ENCODE assay signal across 16 mouse cellular contexts in the genomic region with DNA sequence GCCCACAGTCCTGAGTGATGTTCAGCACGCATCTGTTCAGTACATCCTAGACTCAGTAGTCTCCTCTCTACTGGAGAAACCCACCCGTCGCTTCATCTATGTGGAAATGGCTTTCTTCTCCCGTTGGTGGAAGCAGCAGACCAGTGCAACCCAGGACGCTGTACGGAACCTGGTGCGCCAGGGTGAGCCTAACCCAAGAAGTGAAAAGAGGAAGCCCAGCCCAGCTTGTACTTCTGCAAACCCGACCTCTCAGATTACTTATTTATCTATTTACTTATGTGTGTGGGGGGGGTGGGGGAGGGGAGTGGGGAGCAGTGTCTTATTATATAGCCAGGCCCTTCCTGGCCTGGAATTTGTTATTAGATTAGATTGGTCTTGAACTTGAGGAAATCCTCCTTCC. TPM values are rescaled to one million over a fixed set of nuclear protein-coding genes. Genes with fewer than 3 reads are reported as not detected.
DNase-seq lines count a peak whose midpoint lies in the region; ATAC-seq and TF ChIP-seq lines count a peak whose summit lies in the region.
"Had no signal": no experiment of that assay in that cellular context is flagged by ENCODE, and none has a peak within 500 bp of the region (broad histone marks: within the 10 kb centered on the region; RNA-seq: fewer than 3 reads in every experiment).

No protein-coding gene starts in this region.

- DNase-seq in lung, postnatal 36 days: peak; percentile 62
- no peak for DNase-seq in lung, postnatal 14 days
- DNase-seq in G1E (ENCODE audit: low spot score): peak; percentile 39
- no peak for DNase-seq in adipocyte (ENCODE audit: low spot score)
- no peak for DNase-seq in kidney, adult 9 months
- DNase-seq: adrenal gland, postnatal 10 days; cerebellum, adult 2 months; heart, postnatal 10 days had no signal

- peaks cover 52% of the 10 kb centered on the region for H3K36me3 ChIP-seq in G1E (replicated peaks)

- no peak for TF ChIP-seq CTCF in G1E (IDR thresholded peaks at IDR 0.05; ENCODE audit: low read depth, low read length)

- H3K4me3 ChIP-seq in G1E (ENCODE audit: low read depth, low read length): peak overlapping the region; percentile 80; the same call in 1 of the 2 replicates

- H3K27me3 ChIP-seq in G1E (ENCODE audit: insufficient read depth, low read length): no peaks in the 10 kb centered on the region
- H3K27me3 ChIP-seq: limb, embryonic 15.5 days; midbrain, embryonic 13.5 days had no signal

- ATAC-seq in G1E (ENCODE audit: extremely low read depth, insufficient number of reproducible peaks, low FRiP score, poor library complexity, severe bottlenecking): no peak
- peak; percentile 27 for ATAC-seq in granulocyte monocyte progenitor cell, adult 5-6 weeks (replicated peaks; ENCODE audit: poor library complexity, severe bottlenecking)
- ATAC-seq in monocyte, adult 5-6 weeks (replicated peaks; ENCODE audit: insufficient number of reproducible peaks, low FRiP score, low TSS enrichment, poor library complexity, severe bottlenecking): peak; percentile 34
- ATAC-seq in frontal cortex, adult (ENCODE audit: low TSS enrichment): no peak
- ATAC-seq: forebrain, embryonic 14.5 days; midbrain, embryonic 13.5 days had no signal

- H3K4me1 ChIP-seq in G1E (ENCODE audit: insufficient read depth, low read depth, low read length): peaks cover 54% of the 10 kb centered on the region

- H3K9me3 ChIP-seq in G1E (replicated peaks): no peaks in the 10 kb centered on the region
- H3K9me3 ChIP-seq: limb, embryonic 15.5 days; midbrain, embryonic 13.5 days had no signal

RNA-seq across cellular contexts. Expression of gene Man2b1, which starts 1.6 kb away (rescaled TPM):
- total RNA-seq in G1E (2014; fragmentation: Nextera tagmentation) (91.8 and 105 TPM in 2 replicates), G1E (2017) (87.7 and 88.0 TPM in 2 replicates)
- polyA plus RNA-seq in G1E (2012): 12.4 and 19.3 TPM in 2 replicates
- 91.4 and 110 TPM in 2 replicates for total RNA-seq in granulocyte monocyte progenitor cell, adult 5-6 weeks (2014; fragmentation: Nextera tagmentation)
- 52.9 and 83.5 TPM in 2 replicates for total RNA-seq in granulocyte monocyte progenitor cell, adult 5-6 weeks (2017)
- total RNA-seq in monocyte, adult 5-6 weeks (2017): 116 to 188 TPM (median 183 TPM) in 3 replicates

RNA-seq across cellular contexts. Expression of gene Wdr83, which starts 3.5 kb away (rescaled TPM):
- total RNA-seq in G1E (2014; fragmentation: Nextera tagmentation) (22.4 and 23.8 TPM in 2 replicates), G1E (2017) (27.2 and 28.4 TPM in 2 replicates)
- polyA plus RNA-seq in G1E (2012): 24.2 and 38.9 TPM in 2 replicates
- 56.2 and 81.8 TPM in 2 replicates for total RNA-seq in granulocyte monocyte progenitor cell, adult 5-6 weeks (2014; fragmentation: Nextera tagmentation)
- total RNA-seq in granulocyte monocyte progenitor cell, adult 5-6 weeks (2017): 23.3 and 32.8 TPM in 2 replicates
- total RNA-seq in monocyte, adult 5-6 weeks (2017): 8.9 to 13.6 TPM (median 13.4 TPM) in 3 replicates

RNA-seq across cellular contexts. Expression of gene Wdr83os, which starts 4.1 kb away (rescaled TPM):
- total RNA-seq in G1E (2014; fragmentation: Nextera tagmentation) (79.0 and 99.0 TPM in 2 replicates), G1E (2017) (22.0 and 29.4 TPM in 2 replicates)
- polyA plus RNA-seq in G1E (2012): 5.0 and 11.7 TPM in 2 replicates
- 189 and 191 TPM in 2 replicates for total RNA-seq in granulocyte monocyte progenitor cell, adult 5-6 weeks (2014; fragmentation: Nextera tagmentation)
- total RNA-seq in granulocyte monocyte progenitor cell, adult 5-6 weeks (2017): 36.6 and 47.4 TPM in 2 replicates
- total RNA-seq in monocyte, adult 5-6 weeks (2017): 22.4 to 29.9 TPM (median 24.3 TPM) in 3 replicates

RNA-seq across cellular contexts. Expression of gene Dhps, which starts 13.1 kb away (rescaled TPM):
- 42.9 and 58.5 TPM in 2 replicates for total RNA-seq in G1E (2014; fragmentation: Nextera tagmentation)
- total RNA-seq in G1E (2017): 33.9 and 36.2 TPM in 2 replicates
- 27.3 and 41.7 TPM in 2 replicates for polyA plus RNA-seq in G1E (2012)
- 42.0 and 66.5 TPM in 2 replicates for total RNA-seq in granulocyte monocyte progenitor cell, adult 5-6 weeks (2014; fragmentation: Nextera tagmentation)
- 19.6 and 30.1 TPM in 2 replicates for total RNA-seq in granulocyte monocyte progenitor cell, adult 5-6 weeks (2017)
- 35.9 to 75.4 TPM (median 50.0 TPM) in 3 replicates for total RNA-seq in monocyte, adult 5-6 weeks (2017)

RNA-seq across cellular contexts. Expression of gene Gm5741, which starts 16.9 kb away (rescaled TPM):
- total RNA-seq in G1E (2014; fragmentation: Nextera tagmentation) (not detected in 2 replicates), G1E (2017) (0.99 and 1.0 TPM in 2 replicates)
- polyA plus RNA-seq in G1E (2012): 0.89 and 1.8 TPM in 2 replicates
- not detected in 2 replicates for total RNA-seq in granulocyte monocyte progenitor cell, adult 5-6 weeks (2014; fragmentation: Nextera tagmentation)
- not detected in 2 replicates for total RNA-seq in granulocyte monocyte progenitor cell, adult 5-6 weeks (2017)
- total RNA-seq in monocyte, adult 5-6 weeks (2017): not detected in 3 replicates
- total RNA-seq: gastrocnemius, postnatal 4 days; heart, postnatal 10 days had no signal
- polyA plus RNA-seq: cerebellum, adult 2 months; embryonic facial prominence, embryonic 11.5 days; forebrain, embryonic 14.5 days; limb, embryonic 15.5 days had no signal

Comparison
In these comparisons a context has a peak if more than half of its experiments do, and no peak if none do; other contexts are left out.
1. DNase-seq: peak in lung, postnatal 36 days (single experiment) and G1E (single experiment); none in lung, postnatal 14 days (single experiment), adipocyte (single experiment) and kidney, adult 9 months (single experiment).
2. ATAC-seq: peak in granulocyte monocyte progenitor cell, adult 5-6 weeks (single experiment) and monocyte, adult 5-6 weeks (single experiment); none in G1E (single experiment) and frontal cortex, adult (single experiment).